Mouse (Mus musculus) small intestine, adult 2 months (tissue): ENCODE data around the gene Mfap1a. TPM values are rescaled to one million over a fixed set of nuclear protein-coding genes. Genes with fewer than 3 reads are reported as not detected.
A peak's percentile ranks its signal among the peaks of the same experiment; 100 is the strongest.
"Not testable (repeated sequence)": the region's sequence is repeated elsewhere in the genome, so short reads cannot be mapped to it uniquely, and the experiment has no call there.

Experiments
- H3K27ac ChIP-seq: fragments of 200-500 bp; 2 replicates; pipeline ENCODE4 v1.5.1; 2012; ENCODE audit warnings: low read depth, low read length, control low read depth, inconsistent platforms; ENCODE audit not compliant: insufficient read depth
- H3K27me3 ChIP-seq: fragments of 200-500 bp; 2 replicates; pipeline ENCODE4 v1.6.1; 2012; ENCODE audit warnings: mild to moderate bottlenecking, moderate library complexity, low read length, inconsistent platforms; ENCODE audit not compliant: control insufficient read depth, insufficient read depth
- H3K36me3 ChIP-seq: fragments of 200-500 bp; 2 replicates; pipeline ENCODE4 v1.6.1; 2012; ENCODE audit warnings: mild to moderate bottlenecking, low read length, control low read depth, inconsistent platforms; ENCODE audit not compliant: control insufficient read depth, insufficient read depth
- H3K4me1 ChIP-seq: fragments of 200-500 bp; 2 replicates; pipeline ENCODE4 v1.6.1; 2012; ENCODE audit warnings: low read length, inconsistent platforms, mixed read lengths; ENCODE audit not compliant: control insufficient read depth, insufficient read depth, insufficient read length
- H3K4me3 ChIP-seq: fragments of 200-500 bp; 2 replicates; pipeline ENCODE4 v1.5.1; 2012; ENCODE audit warnings: low read depth, mild to moderate bottlenecking, control low read depth, inconsistent platforms, low read length, moderate library complexity
- CTCF ChIP-seq: fragments of 200-500 bp; IDR thresholded peaks from 2 replicates; pipeline ENCODE4 v1.5.1; 2012; ENCODE audit warnings: low read depth, mild to moderate bottlenecking, control low read depth, inconsistent platforms, low read length, moderate library complexity, mixed read lengths; ENCODE audit not compliant: insufficient replicate concordance, insufficient read length; ENCODE audit errors: extremely low read depth
- POLR2A ChIP-seq: fragments of 200-500 bp; IDR thresholded peaks from 2 replicates; pipeline ENCODE4 v1.6.1; 2012; ENCODE audit warnings: low read depth, mild to moderate bottlenecking, control low read depth, inconsistent platforms, low read length, moderate library complexity
- WGBS: fragments of 180-500 bp; shearing (Covaris S2); methylation state at CpG from one replicate; pipeline ENCODE4 v1.1.7; 2018; 5-methylcytosine and 5-hydroxymethylcytosine counted together
- polyA plus RNA-seq: library from polyadenylated mRNA; depleted of rRNA; stranded (reverse); fragments of >200 nt; gene quantifications from 2 replicates; pipeline ENCODE4 v1.2.3, GENCODE M21; 2012; rRNA removed

Mfap1a gene
- polyA plus RNA-seq, result 0.20 and 0.63 TPM in 2 replicates

DNA sequence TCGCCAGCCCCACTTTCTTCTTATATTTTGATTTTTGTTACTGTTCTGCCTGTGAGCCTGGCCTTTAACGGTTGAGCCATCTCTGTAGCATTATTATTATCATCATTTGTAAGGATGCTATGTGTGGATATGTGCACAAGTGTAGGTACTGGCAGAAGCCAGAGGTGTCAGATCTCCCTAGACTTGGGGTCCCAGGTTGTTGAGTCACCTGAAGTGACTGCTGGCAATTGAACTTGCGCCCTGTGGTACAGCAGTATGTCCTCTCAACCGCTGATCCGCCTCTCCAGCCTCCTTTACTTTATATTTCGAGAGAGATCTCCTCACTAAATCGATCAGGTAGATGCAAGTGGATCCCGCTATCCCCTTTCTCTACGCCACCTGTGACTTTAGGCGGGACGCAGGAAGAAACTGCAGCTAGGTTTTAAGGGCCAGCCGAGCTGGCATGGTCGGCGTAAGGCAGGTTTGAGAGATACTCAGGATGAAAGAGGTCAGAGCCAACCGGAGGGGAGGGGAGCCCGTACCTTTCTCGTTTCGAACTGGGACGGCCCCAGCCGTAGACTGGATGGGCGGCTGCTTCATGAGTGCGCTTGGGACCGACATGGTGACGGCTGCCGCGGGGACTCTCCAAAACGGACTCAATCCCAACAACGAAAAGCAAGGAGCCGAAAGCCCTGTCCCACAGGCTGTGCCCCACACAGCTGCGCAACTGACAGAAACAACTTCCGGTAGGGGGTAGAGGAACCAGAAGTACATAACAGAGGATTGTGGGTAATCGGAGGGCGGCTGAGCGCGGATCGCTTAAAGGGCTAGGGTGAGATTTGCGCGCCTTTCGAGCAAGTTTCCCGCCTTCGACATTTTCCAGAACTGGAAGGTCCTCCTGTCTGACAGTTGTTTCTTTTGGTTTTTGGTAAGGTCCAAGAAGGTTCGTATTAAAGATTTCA is at the start of gene Mfap1a, which contains the start of gene Wdr76:
Gene Mfap1a, minus strand, starts transcription at position 724 of the 941 bp plus-strand sequence.
Gene Wdr76, plus strand, starts transcription at position 782 of the 941 bp plus-strand sequence.
- not testable (repeated sequence) for H3K27me3 ChIP-seq, H3K36me3 ChIP-seq, H3K4me1 ChIP-seq
- H3K27ac ChIP-seq, result peak within 1 kb of the TSS; percentile 52; the same call in 1 of the 2 replicates
- peak within 1 kb of the TSS; percentile 81 for H3K4me3 ChIP-seq
- TF ChIP-seq POLR2A, result peak; percentile 86
- 3% methylated on average over 42 of the region's 42 CpGs for WGBS

DNA sequence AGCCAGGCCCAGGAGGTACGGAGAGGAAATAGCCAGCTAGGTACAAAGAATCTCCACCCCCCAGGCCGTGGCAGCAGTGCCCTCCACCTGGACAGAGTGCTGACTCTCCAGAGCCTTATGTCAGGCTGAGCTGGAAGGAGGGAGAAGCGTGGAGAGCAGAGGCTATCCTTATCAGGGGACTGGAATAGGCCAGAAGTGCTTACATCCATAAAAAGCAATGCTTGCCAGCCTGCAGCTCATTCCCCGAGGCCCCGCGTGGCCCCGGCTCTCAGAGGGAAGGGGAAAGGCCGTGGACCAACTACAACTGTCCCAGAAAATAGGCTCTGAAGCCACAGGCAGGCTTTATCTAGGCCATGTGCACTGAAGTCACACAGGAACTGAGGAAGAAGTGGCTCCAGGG is 44.8 kb upstream of the Mfap1a start:
- Histone ChIP-seq H3K36me3 (no peaks in the 10 kb centered on the region), H3K27me3 (no peaks in the 10 kb centered on the region), H3K4me1 (no peaks in the 10 kb centered on the region), H3K4me3 (no peak overlapping the region), H3K27ac (no peak overlapping the region)
- 69% methylated on average over 8 of the region's 8 CpGs for WGBS
- TF ChIP-seq CTCF (no peak), POLR2A (no peak)

DNA sequence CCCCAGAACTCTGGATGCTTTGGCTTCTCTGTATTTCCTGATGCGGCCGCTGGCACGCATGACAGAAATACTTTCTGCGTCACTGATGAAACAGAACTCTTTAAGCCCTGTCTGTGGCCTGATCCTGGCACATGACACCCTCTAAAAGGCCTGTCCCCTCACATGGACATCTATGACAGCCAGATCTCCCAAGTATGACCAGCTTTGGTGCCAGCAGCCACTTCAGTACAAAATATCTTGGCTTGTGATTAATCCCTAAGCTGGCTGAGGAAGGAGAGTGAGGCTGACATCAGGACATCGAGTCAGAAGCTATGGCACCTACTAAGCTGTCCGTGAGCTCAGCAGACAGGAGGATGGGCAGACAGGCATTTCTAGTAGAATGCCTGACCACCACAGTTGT is 43.2 kb upstream of the Mfap1a start:
- 88% methylated on average over 6 of the region's 6 CpGs for WGBS
- no peak overlapping the region for H3K4me3 ChIP-seq
- H3K27ac ChIP-seq, result no peak overlapping the region
- no peaks in the 10 kb centered on the region for H3K4me1 ChIP-seq
- no peaks in the 10 kb centered on the region for H3K27me3 ChIP-seq
- TF ChIP-seq POLR2A (no peak), CTCF (no peak)
- H3K36me3 ChIP-seq, result no peaks in the 10 kb centered on the region

DNA sequence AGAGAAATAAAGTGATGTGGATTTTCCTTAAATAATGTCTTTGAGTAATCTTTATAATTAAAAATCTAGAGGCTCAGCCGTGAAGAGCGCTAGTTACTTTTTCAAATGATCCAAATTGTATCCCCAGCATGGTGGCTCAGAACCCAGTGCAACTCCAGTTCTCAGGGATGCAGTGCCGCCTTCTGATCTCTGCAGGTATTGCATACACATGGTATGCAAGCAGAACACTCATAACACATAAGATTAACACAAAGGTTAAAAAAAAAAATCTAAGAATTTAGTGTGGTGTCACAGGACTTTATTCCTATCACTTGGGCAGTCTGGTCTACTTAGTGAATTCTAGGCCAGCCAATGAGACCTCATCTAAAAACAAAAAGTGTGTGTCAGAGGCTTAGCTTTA is 38.4 kb upstream of the Mfap1a start:
- 90% methylated on average over 3 of the region's 3 CpGs for WGBS
- H3K4me3 ChIP-seq, result no peak overlapping the region

DNA sequence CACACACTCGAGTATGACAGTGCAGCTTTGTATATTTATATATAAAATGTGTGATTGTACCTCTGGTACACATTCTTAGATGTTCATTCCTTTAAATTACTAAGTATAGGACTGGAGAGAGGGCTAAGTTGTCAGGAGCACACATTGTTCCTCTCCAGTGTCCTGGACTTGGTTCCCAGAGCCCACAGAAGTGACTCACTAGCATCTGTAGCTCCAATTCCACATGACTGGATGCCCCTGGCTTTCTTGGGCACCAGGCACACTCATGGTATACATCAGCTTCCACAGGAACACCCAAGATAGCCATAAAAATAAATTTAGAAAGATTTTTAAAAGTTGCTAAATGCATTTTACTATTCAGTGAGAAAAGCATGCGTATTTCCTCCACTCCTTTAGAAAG is 18.6 kb upstream of the Mfap1a start:
- TF ChIP-seq POLR2A, result no peak
- no peak for TF ChIP-seq CTCF
- WGBS, result 88% methylated on average over 2 of the region's 2 CpGs
- H3K4me3 ChIP-seq, result no peak overlapping the region
- peaks cover 4% of the 10 kb centered on the region; the same call in 1 of the 2 replicates for H3K36me3 ChIP-seq
- no peaks in the 10 kb centered on the region for H3K4me1 ChIP-seq
- H3K27me3 ChIP-seq, result no peaks in the 10 kb centered on the region
- H3K27ac ChIP-seq, result no peak overlapping the region

More for the DNA sequence above, 38.4 kb upstream of the Mfap1a start:
- H3K27me3 ChIP-seq, result no peaks in the 10 kb centered on the region
- no peaks in the 10 kb centered on the region for H3K4me1 ChIP-seq
- TF ChIP-seq POLR2A, result no peak
- no peak for TF ChIP-seq CTCF
- H3K36me3 ChIP-seq, result peaks cover 1% of the 10 kb centered on the region
- no peak overlapping the region for H3K27ac ChIP-seq

DNA sequence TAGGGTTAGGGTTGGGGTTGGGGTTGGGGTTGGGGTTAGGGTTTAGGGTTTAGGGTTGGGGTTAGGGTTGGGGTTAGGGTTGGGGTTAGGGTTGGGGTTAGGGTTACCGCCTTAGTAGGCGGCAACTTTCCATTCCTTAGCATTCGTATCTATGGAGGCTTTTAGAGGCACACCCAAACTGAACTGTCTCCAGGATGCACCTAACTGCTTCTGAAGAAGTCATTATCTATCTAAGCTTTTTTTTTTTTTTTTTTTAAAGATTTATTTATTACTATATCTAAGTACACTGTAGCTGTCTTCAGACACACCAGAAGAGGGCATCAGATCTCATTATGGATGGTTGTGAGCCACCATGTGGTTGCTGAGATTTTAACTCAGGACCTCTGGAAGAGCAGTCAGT is 16.4 kb upstream of the Mfap1a start:
- 98% methylated on average over 3 of the region's 3 CpGs for WGBS
- H3K27me3 ChIP-seq, H3K27ac ChIP-seq, H3K4me3 ChIP-seq, H3K4me1 ChIP-seq, H3K36me3 ChIP-seq: not testable (repeated sequence)

DNA sequence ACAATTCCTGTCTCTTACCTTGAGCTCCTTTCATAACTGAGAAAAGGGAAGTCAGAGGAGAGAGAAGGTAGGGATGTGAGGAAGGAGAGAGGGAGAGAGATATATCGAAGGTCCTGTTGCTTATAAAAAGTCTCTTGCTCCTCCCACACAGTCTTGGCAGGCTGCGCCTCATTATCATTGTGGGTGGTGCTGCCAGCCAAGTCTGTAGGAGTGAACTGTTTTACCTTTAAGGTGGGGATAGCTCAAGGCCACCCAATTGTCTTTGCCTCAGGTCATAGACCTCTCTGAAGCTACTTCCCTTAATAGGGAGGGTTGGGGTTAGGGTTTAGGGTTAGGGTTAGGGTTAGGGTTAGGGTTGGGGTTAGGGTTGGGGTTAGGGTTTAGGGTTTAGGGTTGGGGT is 15.5 kb upstream of the Mfap1a start:
- 29% methylated on average over 2 of the region's 2 CpGs for WGBS

DNA sequence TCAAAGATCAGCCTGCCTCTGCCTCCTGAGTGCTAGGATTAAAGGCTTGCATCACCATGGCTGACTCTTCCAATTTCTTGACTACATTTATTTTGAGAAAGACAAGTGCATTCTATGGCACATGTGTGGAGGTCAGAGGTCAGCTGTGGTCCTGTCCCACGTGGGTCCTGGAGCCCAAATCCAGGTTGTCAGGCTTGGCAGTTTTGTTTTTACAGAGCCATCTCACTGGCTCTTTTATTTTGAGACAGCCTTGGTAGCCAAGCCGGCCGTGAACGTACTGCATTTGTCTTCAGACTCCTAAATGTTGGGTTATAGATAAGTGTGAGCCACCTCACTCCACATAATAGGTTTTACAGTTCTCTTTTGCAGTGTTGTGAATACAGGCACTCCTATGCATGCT is 12.2 kb upstream of the Mfap1a start:
- not testable (repeated sequence) for H3K4me1 ChIP-seq, H3K36me3 ChIP-seq, H3K27me3 ChIP-seq, H3K27ac ChIP-seq, H3K4me3 ChIP-seq
- WGBS, result 90% methylated on average over 4 of the region's 4 CpGs

More for the DNA sequence above, 15.5 kb upstream of the Mfap1a start:
- no peaks in the 10 kb centered on the region for H3K27me3 ChIP-seq
- no peak overlapping the region for H3K4me3 ChIP-seq
- H3K36me3 ChIP-seq, result peaks cover 5% of the 10 kb centered on the region
- no peaks in the 10 kb centered on the region for H3K4me1 ChIP-seq
- TF ChIP-seq CTCF (no peak), POLR2A (no peak)
- H3K27ac ChIP-seq, result no peak overlapping the region
